Mouse (Mus musculus) MEL (cell line): ENCODE data around the gene Irf5. TPM values are rescaled to one million over a fixed set of nuclear protein-coding genes. Genes with fewer than 3 reads are reported as not detected.

ENCODE experiments used
- DNase-seq: peaks from one replicate; pipeline ENCODE4 v3.0.0; 2011; ENCODE audit warnings: low read depth, low spot score
- H3K27ac ChIP-seq: 2 replicates; pipeline ENCODE4 v1.5.1; 2012; ENCODE audit warnings: low read depth, mild to moderate bottlenecking, control low read depth, low read length, moderate library complexity; ENCODE audit not compliant: control insufficient read depth
- H3K27me3 ChIP-seq, 2 experiments: fragments of 150-350 bp in 1 of 2; sonication (generic) in 1 of 2; 2 replicates each; pipeline ENCODE4 v1.6.1; 2012; ENCODE audit warnings: low read length in 2 of 2, mild to moderate bottlenecking in 2 of 2, improper control_type of control experiment in 1 of 2, moderate library complexity in 1 of 2; ENCODE audit not compliant: insufficient read depth in 2 of 2, control insufficient read depth in 1 of 2
- H3K36me3 ChIP-seq, 2 experiments: 2 replicates each; pipeline ENCODE4 v1.6.1; 2012 to 2014; ENCODE audit warnings: low read length in 2 of 2, improper control_type of control experiment in 1 of 2, inconsistent platforms in 1 of 2, mild to moderate bottlenecking in 1 of 2; ENCODE audit not compliant: insufficient read depth in 2 of 2, control insufficient read depth in 1 of 2
- H3K4me1 ChIP-seq, 2 experiments: fragments of 150-350 bp in 1 of 2; sonication (generic) in 1 of 2; 2 replicates each; pipeline ENCODE4 v1.6.1; 2012; ENCODE audit warnings: low read length in 2 of 2, improper control_type of control experiment in 1 of 2, mild to moderate bottlenecking in 1 of 2; ENCODE audit not compliant: insufficient read depth in 2 of 2, control insufficient read depth in 1 of 2
- H3K4me3 ChIP-seq, 2 experiments: fragments of 150-350 bp in 1 of 2; sonication (generic) in 1 of 2; 2 replicates each; pipeline ENCODE4 v1.5.1; 2012; ENCODE audit warnings: low read depth in 2 of 2, low read length in 2 of 2, mild to moderate bottlenecking in 2 of 2, moderate library complexity in 2 of 2, control low read depth in 1 of 2, improper control_type of control experiment in 1 of 2; ENCODE audit not compliant: control insufficient read depth in 1 of 2, insufficient read depth in 1 of 2
- H3K79me2 ChIP-seq: 2 replicates; pipeline ENCODE4 v1.6.1; 2012; ENCODE audit warnings: mild to moderate bottlenecking, low read length, moderate library complexity; ENCODE audit not compliant: control insufficient read depth, poor library complexity, insufficient read depth
- H3K9ac ChIP-seq: 2 replicates; pipeline ENCODE4 v1.6.1; 2012; ENCODE audit warnings: low read depth, mild to moderate bottlenecking, control low read depth, low read length, moderate library complexity; ENCODE audit not compliant: control insufficient read depth, poor library complexity, severe bottlenecking
- H3K9me3 ChIP-seq: fragments of 150-350 bp; sonication (generic); replicated peaks from 2 replicates; pipeline ENCODE4 v1.6.1; 2012; ENCODE audit warnings: mild to moderate bottlenecking, low read length, improper control_type of control experiment, moderate library complexity; ENCODE audit not compliant: insufficient read depth
- BHLHE40 ChIP-seq: IDR thresholded peaks from 2 replicates; pipeline ENCODE4 v1.6.1; 2012; ENCODE audit warnings: low read depth, mild to moderate bottlenecking, inconsistent platforms, low read length, improper control_type of control experiment, borderline replicate concordance
- CHD2 ChIP-seq: IDR thresholded peaks from 2 replicates; pipeline ENCODE4 v1.6.1; 2011; ENCODE audit warnings: low read length, improper control_type of control experiment
- CTCF ChIP-seq, 3 experiments: IDR thresholded peaks in 2 of 3; conservative IDR thresholded peaks in 1 of 3; 2 replicates each; pipeline ENCODE4 v1.5.1; 2011 to 2012; ENCODE audit warnings: low read length in 3 of 3, low read depth in 2 of 3, mild to moderate bottlenecking in 2 of 3, improper control_type of control experiment in 1 of 3, inconsistent platforms in 1 of 3, mixed read lengths in 1 of 3, moderate library complexity in 1 of 3; ENCODE audit not compliant: control insufficient read depth in 1 of 3, insufficient read depth in 1 of 3, poor library complexity in 1 of 3, severe bottlenecking in 1 of 3
- E2F4 ChIP-seq: IDR thresholded peaks from 2 replicates; pipeline ENCODE4 v1.6.1; 2011; ENCODE audit warnings: low read depth, low read length, improper control_type of control experiment, borderline replicate concordance
- ELF1 ChIP-seq: IDR thresholded peaks from 2 replicates; pipeline ENCODE4 v1.6.1; 2014; ENCODE audit warnings: low read depth, mild to moderate bottlenecking, inconsistent platforms, low read length, improper control_type of control experiment, moderate library complexity
- GABPA ChIP-seq: IDR thresholded peaks from 2 replicates; pipeline ENCODE4 v1.6.1; 2012; ENCODE audit warnings: low read depth, mild to moderate bottlenecking, inconsistent platforms, low read length, improper control_type of control experiment, moderate library complexity
- GATA1 ChIP-seq: IDR thresholded peaks from 2 replicates; pipeline ENCODE4 v1.6.1; 2011; ENCODE audit warnings: low read depth, low read length, improper control_type of control experiment
- JUND ChIP-seq: IDR thresholded peaks from 2 replicates; pipeline ENCODE4 v1.6.1; 2011; ENCODE audit warnings: low read depth, mild to moderate bottlenecking, improper control_type of control experiment, low read length
- KAT2A ChIP-seq: conservative IDR thresholded peaks from 2 replicates; pipeline ENCODE4 v1.6.1; 2012; ENCODE audit warnings: low read depth, low read length, improper control_type of control experiment, inconsistent platforms
- MAFK ChIP-seq: IDR thresholded peaks from 2 replicates; pipeline ENCODE4 v1.6.1; 2011; ENCODE audit warnings: low read depth, mild to moderate bottlenecking, low read length, improper control_type of control experiment, borderline replicate concordance
- MAX ChIP-seq: IDR thresholded peaks from 2 replicates; pipeline ENCODE4 v1.6.1; 2011; ENCODE audit warnings: low read length, improper control_type of control experiment
- MAZ ChIP-seq: IDR thresholded peaks from 2 replicates; pipeline ENCODE4 v1.6.1; 2012; ENCODE audit warnings: low read depth, mild to moderate bottlenecking, inconsistent platforms, low read length, improper control_type of control experiment
- MEF2A ChIP-seq: IDR thresholded peaks from 2 replicates; pipeline ENCODE4 v1.6.1; 2014; ENCODE audit warnings: low read depth, mild to moderate bottlenecking, inconsistent platforms, low read length, improper control_type of control experiment; ENCODE audit not compliant: poor library complexity, insufficient replicate concordance, severe bottlenecking; ENCODE audit errors: extremely low read depth
- MXI1 ChIP-seq: IDR thresholded peaks from 2 replicates; pipeline ENCODE4 v1.6.1; 2011; ENCODE audit warnings: mild to moderate bottlenecking, low read depth, low read length, improper control_type of control experiment
- MYB ChIP-seq: IDR thresholded peaks from 2 replicates; pipeline ENCODE4 v1.6.1; 2011; ENCODE audit warnings: mild to moderate bottlenecking, low read depth, low read length, improper control_type of control experiment
- NELFE ChIP-seq: IDR thresholded peaks from 2 replicates; pipeline ENCODE4 v1.6.1; 2011; ENCODE audit warnings: low read depth, low read length, improper control_type of control experiment
- NRF1 ChIP-seq: IDR thresholded peaks from 2 replicates; pipeline ENCODE4 v1.6.1; 2014; ENCODE audit warnings: low read depth, mild to moderate bottlenecking, inconsistent platforms, low read length, improper control_type of control experiment, moderate library complexity; ENCODE audit not compliant: poor library complexity, insufficient read depth, severe bottlenecking
- POLR2A ChIP-seq, 2 experiments: IDR thresholded peaks; 2 replicates each; pipeline ENCODE4 v1.6.1; 2011 to 2012; ENCODE audit warnings: low read length in 2 of 2, mild to moderate bottlenecking in 2 of 2, control low read depth in 1 of 2, improper control_type of control experiment in 1 of 2, low read depth in 1 of 2, moderate library complexity in 1 of 2; ENCODE audit not compliant: control insufficient read depth in 1 of 2, insufficient read depth in 1 of 2, poor library complexity in 1 of 2
- POLR2AphosphoS2 ChIP-seq: IDR thresholded peaks from 2 replicates; pipeline ENCODE4 v1.6.1; 2011; ENCODE audit warnings: low read length, improper control_type of control experiment
- RAD21 ChIP-seq: IDR thresholded peaks from 2 replicates; pipeline ENCODE4 v1.6.1; 2011; ENCODE audit warnings: mild to moderate bottlenecking, low read depth, low read length, improper control_type of control experiment
- RCOR1 ChIP-seq: IDR thresholded peaks from 2 replicates; pipeline ENCODE4 v1.6.1; 2012; ENCODE audit warnings: low read depth, mild to moderate bottlenecking, inconsistent platforms, low read length, improper control_type of control experiment
- SIN3A ChIP-seq: IDR thresholded peaks from 2 replicates; pipeline ENCODE4 v1.6.1; 2012; ENCODE audit warnings: low read length, improper control_type of control experiment, inconsistent platforms
- SMC3 ChIP-seq: IDR thresholded peaks from 2 replicates; pipeline ENCODE4 v1.6.1; 2011; ENCODE audit warnings: low read depth, low read length, improper control_type of control experiment
- TCF12 ChIP-seq: IDR thresholded peaks from 2 replicates; pipeline ENCODE4 v1.6.1; 2014; ENCODE audit warnings: low read depth, mild to moderate bottlenecking, inconsistent platforms, low read length, improper control_type of control experiment, moderate library complexity
- USF2 ChIP-seq, 2 experiments: IDR thresholded peaks; 2 replicates each; pipeline ENCODE4 v1.6.1; 2011 to 2012; ENCODE audit warnings: improper control_type of control experiment in 2 of 2, low read length in 2 of 2, borderline replicate concordance in 1 of 2, inconsistent platforms in 1 of 2, low read depth in 1 of 2, mild to moderate bottlenecking in 1 of 2; ENCODE audit not compliant: insufficient read depth in 1 of 2
- ZC3H11A ChIP-seq: IDR thresholded peaks from 2 replicates; pipeline ENCODE4 v1.6.1; 2012; ENCODE audit warnings: low read depth, mild to moderate bottlenecking, inconsistent platforms, low read length, improper control_type of control experiment
- ZMIZ1 ChIP-seq: IDR thresholded peaks from 2 replicates; pipeline ENCODE4 v1.6.1; 2012; ENCODE audit warnings: low read depth, mild to moderate bottlenecking, inconsistent platforms, low read length, improper control_type of control experiment, moderate library complexity
- polyA plus RNA-seq, 2 experiments: library from polyadenylated mRNA; stranded (reverse) in 1 of 2; unstranded in 1 of 2; fragments of >175 nt in 1 of 2; fragments of >200 nt in 1 of 2; gene quantifications; 2 replicates each; pipeline versions ENCODE4 v1.2.1 to v1.2.4; 2012; ENCODE audit warnings: low replicate concordance in 2 of 2, low read depth in 1 of 2; ENCODE audit not compliant: insufficient read length in 2 of 2, insufficient read depth in 1 of 2, missing spikeins in 1 of 2
- total RNA-seq: library from RNA; depleted of rRNA; stranded (reverse); fragments of 300-350 nt; gene quantifications from 2 replicates; pipeline ENCODE4 v1.2.3, GENCODE M21; 2012

The Irf5 gene
- total and polyA plus RNA-seq, 3 experiments = 9.7 to 13.3 TPM; not detected in 1

DNA sequence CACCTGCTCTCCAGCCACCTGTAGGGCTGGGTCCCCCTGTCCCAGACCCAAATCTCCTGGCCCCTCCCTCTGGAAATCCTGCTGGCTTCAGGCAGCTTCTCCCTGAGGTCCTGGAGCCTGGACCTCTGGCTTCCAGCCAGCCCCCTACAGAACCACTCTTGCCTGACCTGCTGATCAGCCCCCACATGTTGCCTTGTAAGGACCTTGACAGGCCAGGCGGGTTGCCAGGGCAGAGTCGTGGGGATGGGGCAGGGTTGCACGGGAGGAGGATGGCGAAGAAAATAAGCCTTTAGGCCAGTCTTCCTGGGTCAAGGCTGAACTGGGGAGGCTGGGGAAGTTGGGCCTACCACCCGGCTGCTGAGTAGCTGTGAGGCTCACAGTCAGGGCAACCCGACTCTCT, 8.9 kb downstream of the Irf5 start:
- Histone ChIP-seq H3K36me3 (peaks cover 0 to 7% of the 10 kb centered on the region in 2 experiments; a peak in 2 of 4 replicates), H3K79me2 (no peaks in the 10 kb centered on the region), H3K4me1 (no peaks in the 10 kb centered on the region), H3K27me3 (no peaks in the 10 kb centered on the region), H3K9ac (no peak overlapping the region), H3K9me3 (no peaks in the 10 kb centered on the region), H3K4me3 (no peak overlapping the region), H3K27ac (no peak overlapping the region)
- no peak for DNase-seq
- TF ChIP-seq POLR2A (IDR thresholded peaks at IDR 0.05; ENCODE audit: control insufficient read depth in 1 of 2, insufficient read depth in 1 of 2, low read depth in 1 of 2, low read length in 2 of 2, poor library complexity in 1 of 2) (no peak), KAT2A (no peak), E2F4 (no peak), BHLHE40 (no peak), MXI1 (no peak), CHD2 (no peak)

- TF ChIP-seq MAZ (no peak), ZC3H11A (no peak), CTCF (IDR thresholded peaks at IDR 0.05 in 2 of 3, conservative IDR thresholded peaks at IDR 0.05 in 1 of 3; ENCODE audit: control insufficient read depth in 1 of 3, insufficient read depth in 1 of 3, low read depth in 2 of 3, low read length in 3 of 3, poor library complexity in 1 of 3, severe bottlenecking in 1 of 3) (peak in 1 of 3 experiments; percentile 32; a peak in 2 of 6 replicates), USF2 (IDR thresholded peaks at IDR 0.05; ENCODE audit: borderline replicate concordance in 1 of 2, insufficient read depth in 1 of 2, low read depth in 1 of 2, low read length in 2 of 2) (no peak), SMC3 (peak; percentile 24)
- Histone ChIP-seq H3K4me3 (no peak overlapping the region), H3K27me3 (no peaks in the 10 kb centered on the region), H3K9me3 (no peaks in the 10 kb centered on the region), H3K27ac (no peak overlapping the region), H3K4me1 (no peaks in the 10 kb centered on the region), H3K79me2 (no peaks in the 10 kb centered on the region), H3K36me3 (peaks cover 0 to 7% of the 10 kb centered on the region in 2 experiments; a peak in 3 of 4 replicates), H3K9ac (no peak overlapping the region)
- DNase-seq = peak; percentile 20
Measured at GRCm38 (mm10) chr6:29536651-29537193, 10.3 kb downstream of the Irf5 start.

- Histone ChIP-seq H3K9me3 (no peaks in the 10 kb centered on the region), H3K27me3 (no peaks in the 10 kb centered on the region), H3K27ac (no peak overlapping the region), H3K9ac (no peak overlapping the region), H3K4me1 (no peaks in the 10 kb centered on the region), H3K36me3 (peaks cover 3 to 7% of the 10 kb centered on the region in 2 experiments), H3K4me3 (no peak overlapping the region), H3K79me2 (no peaks in the 10 kb centered on the region)
- DNase-seq = no peak
- TF ChIP-seq RCOR1 (no peak), ZMIZ1 (no peak), POLR2A (IDR thresholded peaks at IDR 0.05; ENCODE audit: control insufficient read depth in 1 of 2, insufficient read depth in 1 of 2, low read depth in 1 of 2, low read length in 2 of 2, poor library complexity in 1 of 2) (no peak), RAD21 (no peak), MYB (no peak), MEF2A (no peak), JUND (no peak), KAT2A (no peak), MAX (no peak), GABPA (no peak), GATA1 (no peak), NELFE (no peak), TCF12 (no peak), NRF1 (no peak), ELF1 (no peak), POLR2AphosphoS2 (no peak), SIN3A (no peak), CHD2 (no peak), MAFK (no peak)
Measured at GRCm38 (mm10) chr6:29537221-29537620, 10.8 kb downstream of the Irf5 start.
